Mouse (Mus musculus): ENCODE data around the gene Gm10073. TPM values are rescaled to one million over a fixed set of nuclear protein-coding genes. Genes with fewer than 3 reads are reported as not detected.

Gene Gm10073
- polyA plus RNA-seq (2012; ENCODE audit: low replicate concordance): 2.4 and 20.7 TPM in 2 replicates

GRCm38 (mm10) chr8:106573168-106573567, at the start of gene Gm10073:
Gm10073 (minus strand) TSS chr8:106573461.

GRCm38 (mm10) chr8:106603131-106603819, 30.0 kb upstream of the Gm10073 start, which contains the start of gene Cdh1:
Cdh1 (plus strand) TSS chr8:106603351.

Other genes starting within 250 kb of the Gm10073 start
- gene Smpd3, start 235.5 kb downstream of the Gm10073 start, polyA plus RNA-seq (2012; ENCODE audit: low replicate concordance): 0.20 and 0.36 TPM in 2 replicates
- 1.3 and 2.7 TPM in 2 replicates for gene Zfp90, start 158.1 kb downstream of the Gm10073 start, polyA plus RNA-seq (2012; ENCODE audit: low replicate concordance)
- gene 6030452D12Rik, start 72.9 kb downstream of the Gm10073 start, polyA plus RNA-seq (2012; ENCODE audit: low replicate concordance): not detected in 2 replicates
- gene Cdh3, start 62.6 kb downstream of the Gm10073 start, polyA plus RNA-seq (2012; ENCODE audit: low replicate concordance): 0.18 TPM in 1 of 2 replicates, not detected in the other
- gene Cdh1, start 29.9 kb upstream of the Gm10073 start, polyA plus RNA-seq (2012; ENCODE audit: low replicate concordance): 0.33 and 0.51 TPM in 2 replicates
- 1.0 and 1.2 TPM in 2 replicates for gene Tango6, start 109.6 kb upstream of the Gm10073 start, polyA plus RNA-seq (2012; ENCODE audit: low replicate concordance)

All from leukemia stem cell, adult 10-12 weeks (primary cell).